Mouse (Mus musculus): Measurements from ENCODE around the gene Abca8a. TPM values are rescaled to one million over a fixed set of nuclear protein-coding genes. Genes with fewer than 3 reads are reported as not detected.
"Not testable (repeated sequence)": the region's sequence is repeated elsewhere in the genome, so short reads cannot be mapped to it uniquely, and the experiment has no call there.

The Abca8a gene
- polyA plus RNA-seq, 1 experiment from 2014 or later = not detected

DNA sequence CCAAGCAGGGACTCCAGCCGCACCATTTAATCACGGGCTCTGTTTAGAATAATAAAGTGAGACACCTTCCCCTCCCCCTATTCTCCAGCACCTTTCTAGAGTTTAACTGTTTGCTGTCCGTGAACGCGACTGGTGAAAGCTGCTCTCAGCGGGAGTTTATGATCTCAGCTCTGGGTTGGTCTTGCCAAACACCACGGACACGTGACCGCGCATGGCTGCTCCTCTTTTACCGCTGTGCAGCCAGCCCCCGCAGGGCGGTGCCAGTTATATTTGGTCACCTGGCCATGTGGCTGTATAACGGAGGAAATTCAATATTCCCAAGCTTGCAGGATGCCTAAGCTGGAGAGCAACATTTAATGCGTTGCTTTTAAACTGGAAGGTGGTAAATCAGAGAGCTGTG is 100.2 kb downstream of the Abca8a start, which contains the start of gene Abca8b:
Gene Abca8b, minus strand, starts transcription at position 222 of the 400 bp plus-strand sequence.
- peaks cover 2% of the 10 kb centered on the region; the same call in 1 of the 2 replicates for H3K4me1 ChIP-seq (ENCODE audit: control insufficient read depth, insufficient read depth, low read length)
- H3K9ac ChIP-seq (ENCODE audit: low read depth, low read length) = peak within 1 kb of the TSS; percentile 61
- H3K4me2 ChIP-seq = peak within 1 kb of the TSS; percentile 66
- H3K4me3 ChIP-seq (ENCODE audit: low read depth, low read length) = peak within 1 kb of the TSS; percentile 47
- no peaks in the 10 kb centered on the region for H3K27me3 ChIP-seq (ENCODE audit: control insufficient read depth, insufficient read depth, low read length)
- 0 out of 2 replicates have a peak within 1 kb of the TSS, but pooled peaks have one; percentile 22 for H3K27ac ChIP-seq (ENCODE audit: low read depth, low read length)
- no peaks in the 10 kb centered on the region for H3K36me3 ChIP-seq (ENCODE audit: control insufficient read depth, insufficient read depth, low read length)
- no peaks in the 10 kb centered on the region for H3K9me3 ChIP-seq (replicated peaks; ENCODE audit: control insufficient read depth, low read length)
- ATAC-seq (replicated peaks; ENCODE audit: insufficient number of reproducible peaks, low FRiP score, low TSS enrichment) = peak; percentile 89
- under 1% methylated on average over 15 of the region's 15 CpGs for WGBS (ENCODE audit: insufficient replicate concordance)

DNA sequence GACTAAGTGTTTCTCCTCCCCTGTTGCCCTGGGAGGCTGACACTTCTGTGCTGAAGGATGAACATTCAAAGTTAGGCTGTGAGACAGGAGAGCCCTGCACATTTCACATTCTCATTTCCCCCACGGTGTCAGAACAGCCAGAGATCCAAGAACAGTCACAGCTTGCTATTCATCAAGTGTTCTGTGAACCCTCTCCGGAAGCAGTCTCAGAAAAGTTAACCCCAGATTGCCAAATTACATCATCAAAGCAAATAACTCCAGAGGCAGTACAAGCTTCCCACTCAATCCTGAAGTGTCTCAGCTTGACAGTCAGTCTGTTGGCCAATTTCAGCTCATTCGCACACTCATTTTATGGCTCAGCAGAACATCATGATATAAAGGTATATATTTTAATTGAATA is 100.8 kb downstream of the Abca8a start:
- no peaks in the 10 kb centered on the region for H3K27me3 ChIP-seq (ENCODE audit: control insufficient read depth, insufficient read depth, low read length)
- ATAC-seq (replicated peaks; ENCODE audit: insufficient number of reproducible peaks, low FRiP score, low TSS enrichment) = no peak; the same call in 1 of the 2 replicates
- H3K4me1 ChIP-seq (ENCODE audit: control insufficient read depth, insufficient read depth, low read length) = peaks cover 2% of the 10 kb centered on the region; the same call in 1 of the 2 replicates
- peak overlapping the region; percentile 47 for H3K4me3 ChIP-seq (ENCODE audit: low read depth, low read length)
- H3K9me3 ChIP-seq (replicated peaks; ENCODE audit: control insufficient read depth, low read length) = no peaks in the 10 kb centered on the region
- H3K36me3 ChIP-seq (ENCODE audit: control insufficient read depth, insufficient read depth, low read length) = no peaks in the 10 kb centered on the region
- H3K27ac ChIP-seq (ENCODE audit: low read depth, low read length) = no peak overlapping the region
- WGBS (ENCODE audit: insufficient replicate concordance) = 10% methylated on average over 3 of the region's 3 CpGs
- no peak overlapping the region for H3K9ac ChIP-seq (ENCODE audit: low read depth, low read length)
- peak overlapping the region; percentile 66 for H3K4me2 ChIP-seq

DNA sequence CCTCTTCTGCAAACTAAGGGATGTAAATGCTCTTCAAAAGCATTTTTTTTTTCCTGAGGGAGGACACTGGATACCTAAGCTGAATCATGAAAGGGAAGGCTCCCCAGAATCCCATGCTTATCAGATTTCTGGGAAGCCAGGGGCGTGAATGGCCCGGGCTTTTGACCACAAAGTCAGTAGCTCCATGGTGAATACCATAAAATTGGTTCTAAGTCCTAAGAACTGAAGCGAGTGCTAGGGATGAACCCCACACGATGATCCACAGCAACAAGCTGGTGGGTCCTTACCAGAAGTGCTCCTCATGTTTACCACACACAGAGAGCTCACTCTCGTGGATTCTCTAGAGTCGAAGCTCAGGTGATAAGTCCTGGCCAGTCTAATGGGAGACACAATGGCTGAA is 101.8 kb downstream of the Abca8a start:
- ATAC-seq (replicated peaks; ENCODE audit: insufficient number of reproducible peaks, low FRiP score, low TSS enrichment) = no peak
- Histone ChIP-seq H3K27me3 (ENCODE audit: control insufficient read depth, insufficient read depth, low read length) (no peaks in the 10 kb centered on the region), H3K4me1 (ENCODE audit: control insufficient read depth, insufficient read depth, low read length) (peaks cover 2% of the 10 kb centered on the region; the same call in 1 of the 2 replicates), H3K36me3 (ENCODE audit: control insufficient read depth, insufficient read depth, low read length) (no peaks in the 10 kb centered on the region), H3K9ac (ENCODE audit: low read depth, low read length) (no peak overlapping the region), H3K27ac (ENCODE audit: low read depth, low read length) (no peak overlapping the region), H3K9me3 (replicated peaks; ENCODE audit: control insufficient read depth, low read length) (no peaks in the 10 kb centered on the region), H3K4me2 (no peak overlapping the region), H3K4me3 (ENCODE audit: low read depth, low read length) (no peak overlapping the region)
- WGBS (ENCODE audit: insufficient replicate concordance) = 44% methylated on average over 6 of the region's 6 CpGs

DNA sequence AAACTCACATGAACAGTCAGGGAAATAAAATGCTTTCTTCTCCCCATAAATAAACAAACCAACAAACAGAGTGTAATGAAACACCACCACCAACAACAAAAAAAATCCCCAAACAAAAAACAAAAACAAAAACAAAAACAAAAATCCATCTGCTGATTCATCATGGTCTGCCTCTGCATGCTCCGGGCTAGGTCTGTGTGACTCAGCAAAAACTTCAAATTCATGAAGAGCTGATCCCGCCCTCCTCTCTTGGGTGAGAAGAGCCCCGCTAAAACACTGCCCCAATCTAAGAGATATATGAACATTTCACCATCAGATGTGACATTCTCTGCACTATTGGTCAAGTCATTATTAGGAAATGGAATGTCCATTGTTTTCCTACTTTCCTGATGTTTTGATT is 104.5 kb downstream of the Abca8a start:
- H3K27ac ChIP-seq (ENCODE audit: low read depth, low read length) = no peak overlapping the region
- no peaks in the 10 kb centered on the region for H3K36me3 ChIP-seq (ENCODE audit: control insufficient read depth, insufficient read depth, low read length)
- ATAC-seq (replicated peaks; ENCODE audit: insufficient number of reproducible peaks, low FRiP score, low TSS enrichment) = no peak
- no peaks in the 10 kb centered on the region for H3K9me3 ChIP-seq (replicated peaks; ENCODE audit: control insufficient read depth, low read length)
- no peak overlapping the region for H3K4me3 ChIP-seq (ENCODE audit: low read depth, low read length)
- 67% methylated on average over 3 of the region's 3 CpGs for WGBS (ENCODE audit: insufficient replicate concordance)
- no peak overlapping the region for H3K9ac ChIP-seq (ENCODE audit: low read depth, low read length)
- no peaks in the 10 kb centered on the region for H3K27me3 ChIP-seq (ENCODE audit: control insufficient read depth, insufficient read depth, low read length)
- no peak overlapping the region for H3K4me2 ChIP-seq
- H3K4me1 ChIP-seq (ENCODE audit: control insufficient read depth, insufficient read depth, low read length) = peaks cover 2% of the 10 kb centered on the region; the same call in 1 of the 2 replicates

DNA sequence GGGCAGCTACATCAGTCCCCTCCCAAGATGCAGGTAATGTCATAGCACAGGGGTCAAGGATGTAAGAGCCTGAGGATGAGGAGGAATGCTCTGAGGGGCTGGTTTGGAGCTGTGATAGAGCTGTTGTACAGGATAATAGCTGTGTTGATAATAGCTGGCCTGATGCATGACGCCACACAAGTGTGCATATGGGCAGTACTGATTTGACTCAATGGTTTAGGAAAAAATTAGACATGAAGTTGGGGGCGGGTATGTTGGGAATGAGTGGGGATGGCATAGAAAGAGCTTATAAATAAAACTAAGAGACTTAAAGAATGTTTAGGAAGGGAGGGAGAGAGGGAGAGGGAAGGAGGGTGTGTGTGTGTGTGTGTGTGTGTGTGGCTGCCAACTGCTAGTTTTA is 105.5 kb downstream of the Abca8a start:
- Histone ChIP-seq H3K9me3 (replicated peaks; ENCODE audit: control insufficient read depth, low read length) (no peaks in the 10 kb centered on the region), H3K4me1 (ENCODE audit: control insufficient read depth, insufficient read depth, low read length) (peaks cover 2% of the 10 kb centered on the region; the same call in 1 of the 2 replicates), H3K4me3 (ENCODE audit: low read depth, low read length) (no peak overlapping the region), H3K27ac (ENCODE audit: low read depth, low read length) (no peak overlapping the region), H3K36me3 (ENCODE audit: control insufficient read depth, insufficient read depth, low read length) (no peaks in the 10 kb centered on the region), H3K27me3 (ENCODE audit: control insufficient read depth, insufficient read depth, low read length) (no peaks in the 10 kb centered on the region), H3K9ac (ENCODE audit: low read depth, low read length) (no peak overlapping the region), H3K4me2 (no peak overlapping the region)
- no peak for ATAC-seq (replicated peaks; ENCODE audit: insufficient number of reproducible peaks, low FRiP score, low TSS enrichment)
- 82% methylated on average over 2 of the region's 2 CpGs for WGBS (ENCODE audit: insufficient replicate concordance)

DNA sequence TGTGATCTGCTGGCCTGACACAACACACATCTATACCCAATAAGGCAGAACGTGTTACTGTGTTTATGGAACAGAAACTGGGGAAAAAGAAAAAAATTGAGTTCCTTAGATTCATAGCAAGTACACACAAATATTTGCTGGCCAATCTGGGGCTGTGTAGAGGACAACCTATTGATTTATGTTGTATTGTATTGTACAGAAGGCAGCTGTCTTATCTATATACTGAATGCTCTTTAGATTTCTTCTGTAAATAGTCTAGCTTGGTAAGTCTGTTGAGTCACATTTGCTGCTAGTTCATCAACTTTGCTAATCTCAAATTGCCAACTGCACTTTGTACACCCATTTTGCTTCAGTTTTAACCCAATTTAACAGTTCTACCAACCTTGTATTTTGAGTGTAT is 107.6 kb downstream of the Abca8a start:
- no peak for ATAC-seq (replicated peaks; ENCODE audit: insufficient number of reproducible peaks, low FRiP score, low TSS enrichment)
- H3K4me3 ChIP-seq (ENCODE audit: low read depth, low read length) = no peak overlapping the region

DNA sequence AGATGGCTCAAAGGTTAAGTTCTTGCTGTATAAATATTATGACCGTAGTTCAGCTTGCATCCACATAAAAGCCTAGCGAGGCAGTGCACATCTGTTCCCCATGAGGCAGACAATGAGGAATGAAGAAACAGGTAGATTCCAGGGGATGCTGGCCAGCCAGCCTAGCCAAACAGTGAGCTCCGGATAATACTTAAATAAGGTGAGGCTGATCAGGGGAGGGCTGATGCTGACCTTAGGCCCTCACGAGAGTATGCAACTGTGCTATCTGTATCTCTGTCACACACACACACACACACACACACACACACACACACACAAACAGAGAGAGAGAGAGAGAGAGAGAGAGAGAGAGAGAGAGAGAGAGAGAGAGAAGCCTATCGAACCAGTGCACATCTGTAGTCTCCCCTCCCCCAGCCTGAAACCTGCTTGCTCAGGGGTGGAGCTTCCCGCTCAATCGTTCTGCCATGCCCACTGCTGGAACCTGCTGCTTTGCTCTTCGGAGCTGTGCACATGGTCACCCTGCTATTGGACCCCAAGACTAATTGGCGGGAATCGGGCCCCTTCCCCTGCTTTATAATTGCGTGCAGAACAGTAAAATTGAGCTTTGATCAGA is 108.2 kb downstream of the Abca8a start:
- H3K9ac ChIP-seq (ENCODE audit: low read depth, low read length); H3K36me3 ChIP-seq (ENCODE audit: control insufficient read depth, insufficient read depth, low read length); H3K27ac ChIP-seq (ENCODE audit: low read depth, low read length); H3K4me3 ChIP-seq (ENCODE audit: low read depth, low read length); ATAC-seq (replicated peaks; ENCODE audit: insufficient number of reproducible peaks, low FRiP score, low TSS enrichment); H3K27me3 ChIP-seq (ENCODE audit: control insufficient read depth, insufficient read depth, low read length); H3K4me1 ChIP-seq (ENCODE audit: control insufficient read depth, insufficient read depth, low read length); H3K9me3 ChIP-seq (replicated peaks; ENCODE audit: control insufficient read depth, low read length); H3K4me2 ChIP-seq: not testable (repeated sequence)
- 50% methylated on average over 10 of the region's 11 CpGs for WGBS (ENCODE audit: insufficient replicate concordance)

More for the DNA sequence above, 107.6 kb downstream of the Abca8a start:
- no peak overlapping the region for H3K27ac ChIP-seq (ENCODE audit: low read depth, low read length)
- no peaks in the 10 kb centered on the region for H3K27me3 ChIP-seq (ENCODE audit: control insufficient read depth, insufficient read depth, low read length)
- no peak overlapping the region for H3K4me2 ChIP-seq
- no peak overlapping the region for H3K9ac ChIP-seq (ENCODE audit: low read depth, low read length)
- H3K9me3 ChIP-seq (replicated peaks; ENCODE audit: control insufficient read depth, low read length) = no peaks in the 10 kb centered on the region
- WGBS (ENCODE audit: insufficient replicate concordance) = 66% methylated on average over 1 of the region's 1 CpGs
- H3K4me1 ChIP-seq (ENCODE audit: control insufficient read depth, insufficient read depth, low read length) = no peaks in the 10 kb centered on the region
- H3K36me3 ChIP-seq (ENCODE audit: control insufficient read depth, insufficient read depth, low read length) = no peaks in the 10 kb centered on the region

DNA sequence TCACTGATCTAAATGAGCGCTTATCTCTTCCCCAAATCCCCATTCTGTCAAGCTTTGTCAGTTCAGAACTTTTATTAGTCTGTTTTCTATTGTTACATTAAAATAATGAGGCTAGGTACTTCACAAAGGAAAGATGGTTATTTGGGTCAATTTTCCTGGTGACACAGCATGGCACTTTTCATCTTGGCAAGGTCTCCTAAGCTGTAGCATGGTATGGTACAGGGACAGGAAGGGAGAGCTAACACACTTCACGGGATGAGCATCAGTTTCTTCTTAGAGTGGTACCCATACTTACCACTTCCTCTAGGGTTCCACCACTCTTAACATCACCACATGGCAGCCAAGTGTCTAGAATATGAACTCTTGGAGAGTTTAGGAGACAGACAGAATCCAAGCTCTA is 113.9 kb downstream of the Abca8a start:
- Histone ChIP-seq H3K4me2 (no peak overlapping the region), H3K4me3 (ENCODE audit: low read depth, low read length) (no peak overlapping the region), H3K4me1 (ENCODE audit: control insufficient read depth, insufficient read depth, low read length) (no peaks in the 10 kb centered on the region), H3K36me3 (ENCODE audit: control insufficient read depth, insufficient read depth, low read length) (no peaks in the 10 kb centered on the region), H3K27me3 (ENCODE audit: control insufficient read depth, insufficient read depth, low read length) (no peaks in the 10 kb centered on the region), H3K27ac (ENCODE audit: low read depth, low read length) (no peak overlapping the region), H3K9ac (ENCODE audit: low read depth, low read length) (no peak overlapping the region), H3K9me3 (replicated peaks; ENCODE audit: control insufficient read depth, low read length) (no peaks in the 10 kb centered on the region)
- no peak for ATAC-seq (replicated peaks; ENCODE audit: insufficient number of reproducible peaks, low FRiP score, low TSS enrichment)
- 80% methylated on average over 2 of the region's 2 CpGs for WGBS (ENCODE audit: insufficient replicate concordance)
